Mouse (Mus musculus): ENCODE measurements at regions not wholly inside any gene's neighbourhood (a gene's known extent, or its start where the extent isn't known, plus 50 kb on each side); places are given as distances from the start of the nearest gene placed in this dataset.

- no peak for DNase-seq
Observed at GRCm38 (mm10) chr9:93136349-93136748, 594.3 kb downstream of the Plod2 start.

GRCm38 (mm10) chr9:93170071-93170470, 628.0 kb downstream of the Plod2 start:
- no peak for DNase-seq

GRCm38 (mm10) chr9:93186638-93187037, 644.6 kb downstream of the Plod2 start:
- DNase-seq: no peak

GRCm38 (mm10) chr9:93232562-93232961, 690.5 kb downstream of the Plod2 start:
- no peak for DNase-seq

- DNase-seq: no peak
Observed at GRCm38 (mm10) chr9:93252146-93252545, 710.1 kb downstream of the Plod2 start.

- no peak for DNase-seq
Observed at GRCm38 (mm10) chr9:93297332-93297731, 755.3 kb downstream of the Plod2 start.

GRCm38 (mm10) chr9:93306753-93307152, 764.7 kb downstream of the Plod2 start:
- no peak for DNase-seq

- no peak for DNase-seq
Observed at GRCm38 (mm10) chr9:93328997-93329682, 787.1 kb downstream of the Plod2 start.

Data from lung, postnatal 14 days (tissue).